Comparison of ENCODE assay signal across 16 mouse cellular contexts in the genomic region with DNA sequence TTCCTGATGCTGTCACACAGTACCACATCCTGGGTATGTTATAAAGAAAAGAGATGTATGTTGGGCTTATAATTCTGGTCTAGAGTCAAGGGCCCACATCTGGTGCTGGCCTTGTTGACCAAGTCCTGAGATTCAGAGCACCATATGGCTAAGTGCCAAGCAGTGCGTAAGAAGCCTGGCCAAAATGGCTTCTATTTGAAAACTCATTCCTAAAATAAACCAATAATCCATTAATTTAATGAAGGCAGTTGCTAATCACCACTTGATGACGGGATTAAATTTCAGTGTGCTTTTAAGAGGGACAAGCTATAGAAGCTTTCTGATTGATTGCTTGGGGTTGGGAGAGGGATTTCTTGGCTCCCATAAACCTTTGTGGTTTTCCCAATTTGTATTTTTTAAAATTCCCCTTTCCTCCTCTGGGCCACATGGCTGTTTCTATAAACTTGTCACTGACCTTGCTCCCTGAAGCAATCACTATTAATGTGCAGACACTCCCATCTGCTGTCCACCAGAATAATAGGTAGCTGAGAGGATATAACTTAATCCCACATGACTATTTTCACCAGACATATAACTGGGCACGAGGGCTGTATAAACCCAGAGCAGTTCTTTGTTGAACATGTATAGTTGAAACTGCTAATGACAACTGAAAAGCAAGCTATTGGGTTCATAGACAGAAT. TPM values are rescaled to one million over a fixed set of nuclear protein-coding genes. Genes with fewer than 3 reads are reported as not detected.
A peak's percentile ranks its signal among the peaks of the same experiment; 100 is the strongest.
DNase-seq lines count a peak whose midpoint lies in the region; ATAC-seq and TF ChIP-seq lines count a peak whose summit lies in the region.
"Had no signal": no experiment of that assay in that cellular context is flagged by ENCODE, and none has a peak within 500 bp of the region (broad histone marks: within the 10 kb centered on the region; RNA-seq: fewer than 3 reads in every experiment).

No protein-coding gene starts in this region.

- TF ChIP-seq POLR2A in heart, adult 2 months (IDR thresholded peaks at IDR 0.05; ENCODE audit: insufficient read depth, low read depth, low read length), result no peak
- no peak for TF ChIP-seq POLR2A in MEL (IDR thresholded peaks at IDR 0.05; ENCODE audit: control insufficient read depth in 1 of 2, insufficient read depth in 1 of 2, low read depth in 1 of 2, low read length in 2 of 2, poor library complexity in 1 of 2)
- TF ChIP-seq POLR2A in myocyte (IDR thresholded peaks at IDR 0.05; ENCODE audit: insufficient read length, low read depth), result no peak

- DNase-seq in heart, adult 2 months, result no peak
- no peak for DNase-seq in heart, adult 11 months
- no peak for DNase-seq in limb, embryonic 10.5 days (ENCODE audit: low spot score)
- DNase-seq in MEL (ENCODE audit: low read depth, low spot score), result no peak
- no peak for DNase-seq in frontal cortex, postnatal 36 days (ENCODE audit: low spot score in 2 of 2)
- DNase-seq: cerebellum, adult 8-10 months; gastrocnemius, postnatal 14 days; left cerebral cortex, postnatal 4 days; thymus, adult 2 months had no signal

- H3K79me2 ChIP-seq in heart, adult 2 months (replicated peaks; ENCODE audit: control insufficient read depth, insufficient read depth, low read length), result no peaks in the 10 kb centered on the region
- no peaks in the 10 kb centered on the region for H3K79me2 ChIP-seq in MEL (ENCODE audit: control insufficient read depth, insufficient read depth, low read length, poor library complexity)
- peaks cover 40% of the 10 kb centered on the region for H3K79me2 ChIP-seq in myocyte (ENCODE audit: control insufficient read depth, insufficient read depth)

- TF ChIP-seq CTCF in heart, adult 2 months (IDR thresholded peaks at IDR 0.05), result peak; percentile 62
- TF ChIP-seq CTCF in MEL (IDR thresholded peaks at IDR 0.05 in 2 of 3, conservative IDR thresholded peaks at IDR 0.05 in 1 of 3; ENCODE audit: control insufficient read depth in 1 of 3, insufficient read depth in 1 of 3, low read depth in 2 of 3, low read length in 3 of 3, poor library complexity in 1 of 3, severe bottlenecking in 1 of 3), result no peak

- intact Hi-C loops in heart, adult 2 months (cut with DNase I), result no loop called here

- H3K4me1 ChIP-seq in heart, adult 2 months (ENCODE audit: control insufficient read depth, insufficient read depth, low read length), result peaks cover 10% of the 10 kb centered on the region
- H3K4me1 ChIP-seq in limb, embryonic 13.5 days, result peaks cover 15% of the 10 kb centered on the region
- H3K4me1 ChIP-seq in limb, embryonic 10.5 days, result peaks cover 6% of the 10 kb centered on the region; the same call in 1 of the 2 replicates
- peaks cover 5 to 7% of the 10 kb centered on the region in 2 experiments; a peak in 2 of 4 replicates for H3K4me1 ChIP-seq in MEL (ENCODE audit: control insufficient read depth in 1 of 2, insufficient read depth in 2 of 2, low read length in 2 of 2)
- H3K4me1 ChIP-seq: embryonic facial prominence, embryonic 12.5 days had no signal

- no peaks in the 10 kb centered on the region for H3K9me3 ChIP-seq in limb, embryonic 13.5 days
- no peaks in the 10 kb centered on the region for H3K9me3 ChIP-seq in limb, embryonic 10.5 days (replicated peaks)
- no peaks in the 10 kb centered on the region for H3K9me3 ChIP-seq in MEL (replicated peaks; ENCODE audit: insufficient read depth, low read length)
- H3K9me3 ChIP-seq: embryonic facial prominence, embryonic 12.5 days; heart, embryonic 12.5 days; kidney, embryonic 15.5 days; midbrain, embryonic 10.5 days had no signal

- H3K9ac ChIP-seq in heart, adult 2 months (ENCODE audit: low read depth, low read length), result no peak overlapping the region
- no peak overlapping the region for H3K9ac ChIP-seq in limb, embryonic 13.5 days
- H3K9ac ChIP-seq in MEL (ENCODE audit: control insufficient read depth, low read depth, low read length, poor library complexity, severe bottlenecking), result no peak overlapping the region
- H3K9ac ChIP-seq: embryonic facial prominence, embryonic 12.5 days; kidney, embryonic 15.5 days; liver, embryonic 14.5 days had no signal

- H3K36me3 ChIP-seq in heart, adult 2 months (ENCODE audit: control insufficient read depth, insufficient read depth, low read length), result peaks cover 6% of the 10 kb centered on the region
- H3K36me3 ChIP-seq in limb, embryonic 13.5 days, result no peaks in the 10 kb centered on the region
- H3K36me3 ChIP-seq in limb, embryonic 10.5 days, result no peaks in the 10 kb centered on the region
- no peaks in the 10 kb centered on the region for H3K36me3 ChIP-seq in MEL (ENCODE audit: control insufficient read depth in 1 of 2, insufficient read depth in 2 of 2, low read length in 2 of 2)
- H3K36me3 ChIP-seq in myocyte (ENCODE audit: control insufficient read depth, insufficient read depth), result peaks cover 10% of the 10 kb centered on the region
- H3K36me3 ChIP-seq: embryonic facial prominence, embryonic 12.5 days; kidney, embryonic 15.5 days; midbrain, embryonic 10.5 days had no signal

- peak; percentile 12; the same call in 1 of the 2 replicates for TF ChIP-seq RAD21 in MEL (IDR thresholded peaks at IDR 0.05; ENCODE audit: low read depth, low read length)

- no peaks in the 10 kb centered on the region for H3K27me3 ChIP-seq in heart, adult 2 months (ENCODE audit: control insufficient read depth, insufficient read depth, low read length)
- H3K27me3 ChIP-seq in limb, embryonic 13.5 days, result no peaks in the 10 kb centered on the region
- no peaks in the 10 kb centered on the region for H3K27me3 ChIP-seq in limb, embryonic 10.5 days (ENCODE audit: low read depth, poor library complexity, severe bottlenecking)
- no peaks in the 10 kb centered on the region for H3K27me3 ChIP-seq in MEL (ENCODE audit: control insufficient read depth in 1 of 2, insufficient read depth in 2 of 2, low read length in 2 of 2)
- H3K27me3 ChIP-seq in myocyte (ENCODE audit: control insufficient read depth, insufficient read depth, insufficient read length), result no peaks in the 10 kb centered on the region
- H3K27me3 ChIP-seq: embryonic facial prominence, embryonic 12.5 days; heart, embryonic 12.5 days; kidney, embryonic 15.5 days had no signal

- peak overlapping the region; percentile 4; the same call in 1 of the 2 replicates for H3K27ac ChIP-seq in heart, adult 2 months
- no peak overlapping the region for H3K27ac ChIP-seq in limb, embryonic 13.5 days
- H3K27ac ChIP-seq in limb, embryonic 10.5 days, result no peak overlapping the region
- no peak overlapping the region; the same call in 1 of the 2 replicates for H3K27ac ChIP-seq in MEL (ENCODE audit: control insufficient read depth, low read depth, low read length)
- H3K27ac ChIP-seq: embryonic facial prominence, embryonic 12.5 days; kidney, embryonic 15.5 days; liver, embryonic 14.5 days; midbrain, embryonic 10.5 days had no signal

- H3ac ChIP-seq in myocyte (ENCODE audit: control insufficient read depth, insufficient read length), result no peak overlapping the region

- WGBS in heart, adult 2 months, result 70% methylated on average over 3 of the region's 3 CpGs
- WGBS in limb, embryonic 13.5 days, result 52% methylated on average over 3 of the region's 3 CpGs
- WGBS in limb, embryonic 10.5 days, result 85% methylated on average over 3 of the region's 3 CpGs

- peak; percentile 44; the same call in 1 of the 2 replicates for ATAC-seq in limb, embryonic 13.5 days (ENCODE audit: low FRiP score, low read depth)

- no peak overlapping the region for H3K4me3 ChIP-seq in heart, adult 2 months
- no peak overlapping the region for H3K4me3 ChIP-seq in limb, embryonic 13.5 days
- no peak overlapping the region for H3K4me3 ChIP-seq in limb, embryonic 10.5 days
- H3K4me3 ChIP-seq in MEL (ENCODE audit: control insufficient read depth in 1 of 2, insufficient read depth in 1 of 2, low read depth in 2 of 2, low read length in 2 of 2), result no peak overlapping the region
- H3K4me3 ChIP-seq in myocyte, result no peak overlapping the region
- H3K4me3 ChIP-seq: embryonic facial prominence, embryonic 12.5 days; heart, embryonic 12.5 days; kidney, embryonic 15.5 days; midbrain, embryonic 10.5 days had no signal

- H3K4me2 ChIP-seq in limb, embryonic 13.5 days (replicated peaks), result no peak overlapping the region
- H3K4me2 ChIP-seq in myocyte (ENCODE audit: low read depth), result peak overlapping the region; percentile 45
- H3K4me2 ChIP-seq: embryonic facial prominence, embryonic 12.5 days; heart, embryonic 12.5 days; kidney, embryonic 15.5 days had no signal

- TF ChIP-seq EP300 in heart, adult 2 months (IDR thresholded peaks at IDR 0.05; ENCODE audit: insufficient read depth, low read depth, low read length), result no peak
- no peak for TF ChIP-seq EP300 in MEL (IDR thresholded peaks at IDR 0.05; ENCODE audit: low read depth in 1 of 2, low read length in 2 of 2)

TF ChIP-seq in MEL, 35 proteins besides CTCF, POLR2A, EP300 and RAD21 (continues in another document):
- TF ChIP-seq CHD1 (IDR thresholded peaks at IDR 0.05; ENCODE audit: low read depth, low read length) (no peak), BHLHE40 (IDR thresholded peaks at IDR 0.05; ENCODE audit: borderline replicate concordance, low read depth, low read length) (no peak), TCF12 (IDR thresholded peaks at IDR 0.05; ENCODE audit: low read depth, low read length) (no peak), USF1 (IDR thresholded peaks at IDR 0.05; ENCODE audit: low read depth, low read length) (no peak), CHD2 (IDR thresholded peaks at IDR 0.05; ENCODE audit: low read length) (no peak), E2F4 (IDR thresholded peaks at IDR 0.05; ENCODE audit: borderline replicate concordance, low read depth, low read length) (no peak), POLR2AphosphoS2 (IDR thresholded peaks at IDR 0.05; ENCODE audit: low read length) (no peak)

TF ChIP-seq in myocyte, 11 proteins besides CTCF, POLR2A, EP300 and RAD21:
- TF ChIP-seq TCF3 (IDR thresholded peaks at IDR 0.05; ENCODE audit: insufficient read length, low read depth), result no peak
- TF ChIP-seq CEBPB (IDR thresholded peaks at IDR 0.05; ENCODE audit: insufficient read depth, poor library complexity, severe bottlenecking), result 0 out of 2 replicates have a peak, but pooled peaks have one; percentile 17
- no peak for TF ChIP-seq MYOD1 (IDR thresholded peaks at IDR 0.05; ENCODE audit: control insufficient read depth in 1 of 3, insufficient read length in 2 of 3, low read depth in 2 of 3)
- no peak for TF ChIP-seq TCF12 (IDR thresholded peaks at IDR 0.05; ENCODE audit: insufficient read depth, poor library complexity, severe bottlenecking)
- no peak for TF ChIP-seq POLR2AphosphoS2 (IDR thresholded peaks at IDR 0.05; ENCODE audit: insufficient read length, low read depth)
- no peak for TF ChIP-seq MYOG (IDR thresholded peaks at IDR 0.05; ENCODE audit: control insufficient read depth in 1 of 3, insufficient read depth in 1 of 3, insufficient read length in 2 of 3, low read depth in 2 of 3)

RNA-seq across cellular contexts. Expression of gene Synj2, which starts 52.6 kb away (rescaled TPM):
- total RNA-seq in heart, adult 2 months (2021), result 10 to 100 TPM; 43.7 to 58.1 TPM
- polyA plus RNA-seq in heart, adult 2 months (2012; rRNA removed), result 21.2 and 25.8 TPM in 2 replicates
- polyA plus RNA-seq in limb, embryonic 13.5 days (2015; fragmentation: Nextera tagmentation; extraction: Ambion mirVana), result 1.8 and 1.9 TPM in 2 replicates
- 0.75 and 1.1 TPM in 2 replicates for polyA plus RNA-seq in limb, embryonic 10.5 days (2016; fragmentation: Nextera tagmentation; extraction: Ambion mirVana)
- 1.2 and 1.8 TPM in 2 replicates for total RNA-seq in MEL (2012; rRNA removed)
- polyA plus RNA-seq in MEL (2012; ENCODE audit: insufficient read depth in 1 of 2, insufficient read length in 2 of 2, low read depth in 1 of 2, low replicate concordance in 2 of 2, missing spikeins in 1 of 2) (1 to 10 TPM in 1 of 2 experiments, not detected in 1; 2.5 TPM), myocyte (2012; fragmentation: generic; extraction: Trizol) (32.1 TPM)
